Mouse (Mus musculus) cortical plate, adult 2 months (tissue): ENCODE results near the gene Tmem132d.

Source experiments
- CTCF ChIP-seq: fragments of 200-500 bp; IDR thresholded peaks from 2 replicates; pipeline ENCODE4 v1.5.1; 2011; ENCODE audit warnings: mild to moderate bottlenecking, control low read depth, low read length; ENCODE audit not compliant: insufficient read depth; ENCODE audit errors: extremely low read depth
- POLR2A ChIP-seq: fragments of 200-500 bp; IDR thresholded peaks from 2 replicates; pipeline ENCODE4 v1.6.1; 2011; ENCODE audit warnings: mild to moderate bottlenecking, low read length, control low read depth; ENCODE audit not compliant: insufficient read depth; ENCODE audit errors: extremely low read depth

GRCm38 (mm10) chr5:128205716-128206115, 227.2 kb downstream of the Tmem132d start:
- TF ChIP-seq CTCF = no peak
- TF ChIP-seq POLR2A = no peak
